Mouse (Mus musculus) midbrain, postnatal 0 days (tissue): ENCODE measurements around the gene Inca1. TPM values are rescaled to one million over a fixed set of nuclear protein-coding genes. Genes with fewer than 3 reads are reported as not detected.

Experiments
- ATAC-seq: fragments of 200-750 bp; cut with Nextera tagmentation; 2 replicates; pipeline ENCODE4 v1.8.0; 2017; ENCODE audit warnings: moderate number of reproducible peaks, mild to moderate bottlenecking, moderate TSS enrichment, moderate library complexity; ENCODE audit not compliant: low FRiP score
- DNase-seq: peaks from one replicate; pipeline ENCODE4 v3.0.0-alpha.2; 2015; ENCODE audit warnings: low spot score
- H3K27ac ChIP-seq: fragments of 300-500 bp; sonication (generic); 2 replicates; pipeline ENCODE4 v1.5.1; 2014; ENCODE audit warnings: low read depth, mild to moderate bottlenecking, low read length, mixed read lengths
- H3K27me3 ChIP-seq: fragments of 300-500 bp; sonication (generic); 2 replicates; pipeline ENCODE4 v1.6.1; 2014; ENCODE audit warnings: low read length, control low read depth, mixed read lengths; ENCODE audit not compliant: insufficient read depth
- H3K36me3 ChIP-seq: fragments of 300-500 bp; sonication (generic); 2 replicates; pipeline ENCODE4 v1.6.1; 2014; ENCODE audit warnings: low read length, control low read depth, mixed read lengths; ENCODE audit not compliant: insufficient read depth
- H3K4me1 ChIP-seq: fragments of 300-500 bp; sonication (generic); 2 replicates; pipeline ENCODE4 v1.6.1; 2014; ENCODE audit warnings: mild to moderate bottlenecking, control low read depth, antibody characterized with exemption, low read length, mixed read lengths; ENCODE audit not compliant: insufficient read depth
- H3K4me2 ChIP-seq: fragments of 300-500 bp; sonication (generic); 2 replicates; pipeline ENCODE4 v1.6.1; 2014; ENCODE audit warnings: low read depth, mild to moderate bottlenecking, low read length, mixed read lengths; ENCODE audit not compliant: poor library complexity, severe bottlenecking
- H3K4me3 ChIP-seq: fragments of 300-500 bp; sonication (generic); 2 replicates; pipeline ENCODE4 v1.5.1; 2014; ENCODE audit warnings: low read depth, mild to moderate bottlenecking, low read length, moderate library complexity
- H3K9ac ChIP-seq: fragments of 300-500 bp; sonication (generic); replicated peaks from 2 replicates; pipeline ENCODE4 v1.6.1; 2014; ENCODE audit warnings: mild to moderate bottlenecking, low read length, moderate library complexity, mixed read lengths; ENCODE audit not compliant: poor library complexity, severe bottlenecking
- H3K9me3 ChIP-seq: fragments of 300-500 bp; sonication (generic); 2 replicates; pipeline ENCODE4 v1.6.1; 2016; ENCODE audit warnings: low read length, control low read depth
- CTCF ChIP-seq: IDR thresholded peaks from 2 replicates; pipeline ENCODE4 v1.5.1; 2016; ENCODE audit warnings: antibody characterized with exemption, mild to moderate bottlenecking
- WGBS: fragments of 180-500 bp; shearing (Covaris S2); extraction: QIAGEN DNeasy Blood & Tissue Kit; methylation state at CpG from one replicate; pipeline ENCODE4 v1.1.7; 2014; 5-methylcytosine and 5-hydroxymethylcytosine counted together
- polyA plus RNA-seq: library from polyadenylated mRNA; unstranded; fragments of >200 nt; fragmentation: Nextera tagmentation; extraction: Ambion mirVana; gene quantifications from 2 replicates; pipeline ENCODE4 v1.2.1, GENCODE M21; 2015
- total RNA-seq: library from RNA; depleted of rRNA; stranded (reverse); fragments of >200 nt; gene quantifications from 2 replicates; pipeline ENCODE4 v1.2.3, GENCODE M21; 2014

Gene Inca1
- total and polyA plus RNA-seq, 2 experiments from 2014 or later: 2.1 to 4.8 TPM

GRCm38 (mm10) chr11:70670483-70670882 lies 29.5 kb downstream of the Inca1 start:
- peak overlapping the region; percentile 87 for H3K4me2 ChIP-seq
- H3K4me1 ChIP-seq: 0 out of 2 replicates have a peak, but pooled peaks cover 6% of the 10 kb centered on the region
- DNase-seq (no peak), ATAC-seq (no peak)
- H3K4me3 ChIP-seq: peak overlapping the region; percentile 57
- peaks cover 16% of the 10 kb centered on the region for H3K36me3 ChIP-seq
- TF ChIP-seq CTCF: no peak
- peak overlapping the region; percentile 96 for H3K27ac ChIP-seq
- 38% methylated on average over 14 of the region's 14 CpGs for WGBS
- H3K27me3 ChIP-seq: no peaks in the 10 kb centered on the region
- peak overlapping the region; percentile 72 for H3K9ac ChIP-seq
- no peaks in the 10 kb centered on the region for H3K9me3 ChIP-seq

DNA sequence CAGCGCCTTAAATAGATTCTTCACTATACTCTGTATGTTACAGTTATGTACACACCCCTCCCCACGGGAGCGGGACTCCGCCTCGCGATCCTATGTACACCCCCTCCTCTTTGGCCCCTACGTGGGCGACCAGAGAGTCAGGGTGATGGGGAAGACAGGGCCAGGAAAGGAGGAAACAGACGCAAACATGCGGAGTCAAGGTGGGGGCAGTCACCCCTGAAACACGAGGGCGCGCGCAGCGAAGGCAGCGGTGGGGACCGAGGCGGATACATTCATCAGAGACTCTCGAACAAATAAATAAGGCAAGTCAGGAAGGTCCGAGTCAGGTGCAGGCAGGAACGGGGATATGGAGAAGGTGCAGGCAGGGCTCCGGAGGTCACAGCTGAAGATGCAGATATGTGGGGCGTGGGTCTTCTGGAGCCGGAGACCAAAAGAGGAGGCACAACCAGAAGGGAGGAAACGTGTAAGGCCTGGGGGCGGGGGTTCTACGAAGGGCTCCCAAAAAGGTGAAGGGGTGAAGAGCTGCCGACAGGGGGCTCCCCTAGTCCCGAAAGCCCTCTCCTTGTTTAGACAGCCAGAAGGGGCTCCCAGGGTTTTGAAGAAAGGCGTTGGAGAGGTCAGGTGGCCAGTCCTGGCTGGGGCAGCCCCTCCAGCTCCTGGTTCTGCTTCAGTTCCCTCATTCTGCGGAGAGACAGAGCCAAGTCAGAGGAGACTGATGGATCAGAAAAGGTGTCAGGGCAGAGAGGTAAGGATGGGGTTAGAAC lies 30.2 kb downstream of the Inca1 start:
- Histone ChIP-seq H3K4me3 (peak overlapping the region; percentile 57), H3K9me3 (no peaks in the 10 kb centered on the region), H3K9ac (peak overlapping the region; percentile 72), H3K27me3 (no peaks in the 10 kb centered on the region), H3K36me3 (peaks cover 16% of the 10 kb centered on the region), H3K27ac (peak overlapping the region; percentile 96), H3K4me1 (0 out of 2 replicates have a peak, but pooled peaks cover 6% of the 10 kb centered on the region), H3K4me2 (peak overlapping the region; percentile 87)
- under 1% methylated on average over 31 of the region's 31 CpGs for WGBS
- peak; percentile 82 for DNase-seq
- TF ChIP-seq CTCF: peak; percentile 72
- peak; percentile 50 for ATAC-seq

DNA sequence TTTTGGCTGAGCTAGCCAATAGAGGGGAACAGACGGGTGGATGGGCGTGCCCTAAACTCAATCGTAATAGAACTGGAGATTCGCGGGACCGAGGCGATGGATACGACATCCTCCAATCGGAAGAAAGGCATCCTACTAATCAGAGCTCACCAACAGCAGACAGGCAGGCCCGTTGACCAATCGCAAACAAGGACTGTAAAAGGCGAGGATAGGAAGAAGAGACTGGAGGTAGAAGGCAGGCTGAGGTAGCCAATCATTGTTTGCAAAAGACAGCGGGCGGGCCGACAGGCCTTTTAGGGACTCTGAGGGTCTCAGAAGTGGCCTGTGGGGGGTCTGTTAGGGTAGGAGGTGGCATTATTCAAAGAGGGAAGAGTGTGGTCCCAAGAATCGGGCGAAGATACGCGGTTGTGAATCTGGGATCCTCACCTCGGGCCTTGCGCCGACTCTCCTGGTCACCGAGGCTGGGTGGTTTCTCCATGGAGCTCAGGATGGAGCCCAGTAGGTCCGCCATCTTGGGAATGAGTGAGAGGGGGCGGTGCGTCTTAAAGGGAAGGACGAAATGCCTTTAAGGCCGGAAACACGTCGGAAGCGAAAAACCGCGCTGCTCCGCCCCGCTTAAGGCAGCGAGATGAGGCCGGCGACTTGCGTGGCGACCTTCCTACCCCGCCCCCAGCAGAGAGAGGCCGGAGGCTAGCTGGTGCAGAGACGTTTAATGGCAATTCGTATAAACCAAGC lies 31.0 kb downstream of the Inca1 start, which contains the start of gene Spag7:
Gene Spag7, minus strand, starts transcription at position 646 of the 735 bp plus-strand sequence.
- no peak; the same call in 1 of the 2 replicates for TF ChIP-seq CTCF
- peak within 1 kb of the TSS; percentile 87 for H3K4me2 ChIP-seq
- WGBS: under 1% methylated on average over 44 of the region's 44 CpGs
- H3K27ac ChIP-seq: peak within 1 kb of the TSS; percentile 96
- peak within 1 kb of the TSS; percentile 57 for H3K4me3 ChIP-seq
- peak within 1 kb of the TSS; percentile 72 for H3K9ac ChIP-seq
- peak; percentile 99 for DNase-seq
- peaks cover 22% of the 10 kb centered on the region for H3K36me3 ChIP-seq
- ATAC-seq: peak; percentile 94
- no peaks in the 10 kb centered on the region for H3K9me3 ChIP-seq
- no peaks in the 10 kb centered on the region for H3K27me3 ChIP-seq
- 0 out of 2 replicates have a peak, but pooled peaks cover 6% of the 10 kb centered on the region for H3K4me1 ChIP-seq

GRCm38 (mm10) chr11:70668335-70668770 lies 31.6 kb downstream of the Inca1 start:
- H3K9me3 ChIP-seq: no peaks in the 10 kb centered on the region
- H3K36me3 ChIP-seq: peaks cover 20% of the 10 kb centered on the region
- TF ChIP-seq CTCF: no peak
- 2% methylated on average over 15 of the region's 15 CpGs for WGBS
- H3K9ac ChIP-seq: peak overlapping the region; percentile 2
- 0 out of 2 replicates have a peak, but pooled peaks cover 6% of the 10 kb centered on the region for H3K4me1 ChIP-seq
- no peak for DNase-seq
- no peaks in the 10 kb centered on the region for H3K27me3 ChIP-seq
- no peak; the same call in 1 of the 2 replicates for ATAC-seq
- H3K4me2 ChIP-seq: peak overlapping the region; percentile 58
- H3K4me3 ChIP-seq: peak overlapping the region; percentile 57
- H3K27ac ChIP-seq: peak overlapping the region; percentile 60

DNA sequence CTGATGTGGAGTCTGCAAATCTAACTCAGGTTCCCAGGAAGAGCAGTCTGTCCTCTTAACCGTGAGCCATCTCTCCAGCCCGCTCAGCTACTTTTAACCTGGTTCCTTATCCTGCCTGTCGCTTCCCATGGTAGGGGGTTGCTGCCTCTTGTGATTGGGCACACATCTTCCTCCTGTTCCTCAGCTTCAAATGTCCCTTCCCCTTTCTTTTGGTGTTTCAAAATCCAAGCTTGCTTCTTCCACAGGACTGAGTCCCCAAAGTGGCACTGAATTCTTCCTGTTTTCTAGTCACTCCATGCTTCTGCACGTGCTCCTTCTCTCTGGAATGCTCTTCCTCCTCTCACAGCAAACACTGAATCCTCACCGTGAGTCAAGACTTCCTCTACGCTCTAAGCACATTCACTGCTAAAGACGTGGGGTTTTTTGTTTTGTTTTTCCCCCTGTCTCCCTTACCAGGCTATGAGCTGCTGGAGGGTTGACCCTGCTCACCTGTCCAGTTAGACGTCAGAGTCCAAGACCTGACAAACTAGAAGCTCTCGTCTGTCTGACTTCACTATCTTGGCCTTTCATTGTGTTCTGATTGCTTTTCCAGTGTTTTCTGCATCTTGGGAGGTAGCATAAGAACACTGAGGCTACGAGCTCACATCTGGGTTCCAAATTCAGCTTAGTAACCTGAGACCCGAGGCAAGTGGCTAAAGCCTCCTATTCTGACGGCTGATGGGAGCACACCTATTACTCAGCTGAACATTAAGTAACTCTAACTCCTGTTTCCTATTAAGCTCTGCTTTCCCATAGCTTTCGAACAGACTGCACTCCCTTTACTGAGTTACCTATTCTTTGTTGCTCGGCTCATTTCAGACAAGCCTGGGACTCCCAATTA lies 32.4 kb downstream of the Inca1 start:
- peak overlapping the region; percentile 57; the same call in 1 of the 2 replicates for H3K4me3 ChIP-seq
- TF ChIP-seq CTCF: no peak
- no peaks in the 10 kb centered on the region for H3K27me3 ChIP-seq
- no peak for ATAC-seq
- H3K9ac ChIP-seq: peak overlapping the region; percentile 2; the same call in 1 of the 2 replicates
- peak overlapping the region; percentile 58 for H3K4me2 ChIP-seq
- no peak for DNase-seq
- H3K9me3 ChIP-seq: no peaks in the 10 kb centered on the region
- H3K27ac ChIP-seq: peak overlapping the region; percentile 60; the same call in 1 of the 2 replicates
- WGBS: 76% methylated on average over 14 of the region's 14 CpGs
- H3K4me1 ChIP-seq: 0 out of 2 replicates have a peak, but pooled peaks cover 6% of the 10 kb centered on the region
- peaks cover 26% of the 10 kb centered on the region for H3K36me3 ChIP-seq
